Mouse (Mus musculus) liver, adult 2 months (tissue): ENCODE data around the gene Pusl1. TPM values are rescaled to one million over a fixed set of nuclear protein-coding genes. Genes with fewer than 3 reads are reported as not detected.

ENCODE experiments used
- DNase-seq: peaks from one replicate; pipeline ENCODE4 v3.0.0-alpha.2; 2011; ENCODE audit warnings: low read depth, low spot score; ENCODE audit errors: extremely low read depth
- H3K27ac ChIP-seq: fragments of 200-500 bp; replicated peaks from 2 replicates; pipeline ENCODE4 v1.5.1; 2012; ENCODE audit warnings: low read depth, mild to moderate bottlenecking, control low read depth, inconsistent platforms, low read length; ENCODE audit not compliant: insufficient read depth
- H3K27me3 ChIP-seq: fragments of 200-500 bp; 2 replicates; pipeline ENCODE4 v1.6.1; 2012; ENCODE audit warnings: mild to moderate bottlenecking, moderate library complexity, low read length, inconsistent platforms; ENCODE audit not compliant: control insufficient read depth, insufficient read depth
- H3K36me3 ChIP-seq: fragments of 200-500 bp; 2 replicates; pipeline ENCODE4 v1.6.1; 2012; ENCODE audit warnings: low read length, inconsistent platforms; ENCODE audit not compliant: control insufficient read depth, insufficient read depth
- H3K4me1 ChIP-seq: fragments of 200-500 bp; 2 replicates; pipeline ENCODE4 v1.6.1; 2011; ENCODE audit warnings: low read length; ENCODE audit not compliant: control insufficient read depth, insufficient read depth
- H3K4me3 ChIP-seq: fragments of 200-500 bp; 2 replicates; pipeline ENCODE4 v1.5.1; 2011; ENCODE audit warnings: low read depth, mild to moderate bottlenecking, control low read depth, low read length, moderate library complexity; ENCODE audit not compliant: insufficient read depth
- H3K79me2 ChIP-seq: fragments of 200-500 bp; 2 replicates; pipeline ENCODE4 v1.6.1; 2012; ENCODE audit warnings: inconsistent platforms, mild to moderate bottlenecking, low read length, moderate library complexity; ENCODE audit not compliant: control insufficient read depth, insufficient read depth
- H3K9ac ChIP-seq: fragments of 200-500 bp; 2 replicates; pipeline ENCODE4 v1.6.1; 2012; ENCODE audit warnings: low read depth, mild to moderate bottlenecking, control low read depth, inconsistent platforms, low read length
- CTCF ChIP-seq: fragments of 200-500 bp; IDR thresholded peaks from 2 replicates; pipeline ENCODE4 v1.5.1; 2011; ENCODE audit warnings: low read depth, low read length, control low read depth
- POLR2A ChIP-seq: fragments of 200-500 bp; IDR thresholded peaks from 2 replicates; pipeline ENCODE4 v1.6.1; 2011; ENCODE audit warnings: low read length, control low read depth; ENCODE audit not compliant: insufficient read depth; ENCODE audit errors: extremely low read depth
- WGBS: fragments of 180-500 bp; shearing (Covaris S2); methylation state at CpG from one replicate; pipeline ENCODE4 v1.1.7; 2018; 5-methylcytosine and 5-hydroxymethylcytosine counted together
- polyA plus RNA-seq: library from polyadenylated mRNA; depleted of rRNA; stranded (reverse); fragments of >200 nt; gene quantifications from 2 replicates; pipeline ENCODE4 v1.2.3, GENCODE M21; 2012
- total RNA-seq: library from RNA; depleted of rRNA; stranded (reverse); fragments of >200 nt; gene quantifications from 2 replicates; pipeline ENCODE4 v1.2.3, GENCODE M21; 2014

Pusl1 gene
- total and polyA plus RNA-seq, 2 experiments: 13.6 to 33.5 TPM

GRCm38 (mm10) chr4:155854991-155855390 is 36.6 kb downstream of the Pusl1 start:
- H3K4me3 ChIP-seq: no peak overlapping the region
- DNase-seq: no peak
- peaks cover 17% of the 10 kb centered on the region for H3K79me2 ChIP-seq
- peaks cover 7% of the 10 kb centered on the region; the same call in 1 of the 2 replicates for H3K36me3 ChIP-seq
- WGBS: 96% methylated on average over 12 of the region's 12 CpGs
- H3K9ac ChIP-seq: no peak overlapping the region
- TF ChIP-seq POLR2A (no peak), CTCF (no peak)
- H3K27ac ChIP-seq: no peak overlapping the region
- H3K4me1 ChIP-seq: peaks cover 7% of the 10 kb centered on the region
- no peaks in the 10 kb centered on the region for H3K27me3 ChIP-seq

- peaks cover 7% of the 10 kb centered on the region; the same call in 1 of the 2 replicates for H3K36me3 ChIP-seq
- peaks cover 21% of the 10 kb centered on the region for H3K4me1 ChIP-seq
- WGBS: 95% methylated on average over 9 of the region's 9 CpGs
- no peak overlapping the region for H3K9ac ChIP-seq
- TF ChIP-seq POLR2A: no peak
- no peak for TF ChIP-seq CTCF
- H3K27me3 ChIP-seq: no peaks in the 10 kb centered on the region
- H3K4me3 ChIP-seq: no peak overlapping the region
- H3K79me2 ChIP-seq: peaks cover 31% of the 10 kb centered on the region
- DNase-seq: no peak
- no peak overlapping the region for H3K27ac ChIP-seq
Measured at GRCm38 (mm10) chr4:155853421-155853820, 38.2 kb downstream of the Pusl1 start.

- no peak for TF ChIP-seq POLR2A
- no peak for TF ChIP-seq CTCF
- Histone ChIP-seq H3K4me1 (peaks cover 21% of the 10 kb centered on the region), H3K4me3 (no peak overlapping the region), H3K27me3 (no peaks in the 10 kb centered on the region), H3K36me3 (peaks cover 3% of the 10 kb centered on the region; the same call in 1 of the 2 replicates), H3K27ac (no peak overlapping the region), H3K79me2 (peaks cover 40% of the 10 kb centered on the region), H3K9ac (no peak overlapping the region)
- WGBS: 71% methylated on average over 2 of the region's 2 CpGs
- no peak for DNase-seq
Measured at GRCm38 (mm10) chr4:155851951-155852411, 39.6 kb downstream of the Pusl1 start.

DNA sequence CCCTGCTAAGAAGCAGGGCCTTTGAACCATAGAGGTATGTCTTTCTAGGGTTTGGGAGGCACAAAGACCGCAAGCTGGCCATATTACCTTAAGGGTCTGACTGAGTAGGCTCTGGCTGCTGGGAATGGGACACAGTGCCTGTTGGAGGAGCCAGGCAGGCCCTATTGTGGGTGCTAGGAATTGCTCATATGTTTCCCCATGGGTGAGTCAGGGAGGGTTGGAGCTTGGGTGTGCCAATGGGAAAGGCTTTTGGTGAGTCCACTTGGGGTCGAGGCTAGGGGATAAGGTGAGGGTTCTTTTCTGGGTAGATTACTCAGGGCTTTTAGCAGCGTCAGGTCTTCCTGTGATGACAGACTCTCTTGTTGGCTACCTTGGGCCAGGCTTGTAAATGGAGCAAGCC is 40.2 kb downstream of the Pusl1 start:
- no peak for DNase-seq
- whole genome bisulfite sequencing: 92% methylated on average over 3 of the region's 3 CpGs
- H3K4me1 ChIP-seq: peaks cover 25% of the 10 kb centered on the region
- H3K27ac ChIP-seq: no peak overlapping the region
- no peaks in the 10 kb centered on the region for H3K27me3 ChIP-seq
- H3K79me2 ChIP-seq: peaks cover 40% of the 10 kb centered on the region
- TF ChIP-seq POLR2A (no peak), CTCF (no peak)
- H3K4me3 ChIP-seq: no peak overlapping the region
- no peak overlapping the region for H3K9ac ChIP-seq
- peaks cover 3% of the 10 kb centered on the region; the same call in 1 of the 2 replicates for H3K36me3 ChIP-seq

DNA sequence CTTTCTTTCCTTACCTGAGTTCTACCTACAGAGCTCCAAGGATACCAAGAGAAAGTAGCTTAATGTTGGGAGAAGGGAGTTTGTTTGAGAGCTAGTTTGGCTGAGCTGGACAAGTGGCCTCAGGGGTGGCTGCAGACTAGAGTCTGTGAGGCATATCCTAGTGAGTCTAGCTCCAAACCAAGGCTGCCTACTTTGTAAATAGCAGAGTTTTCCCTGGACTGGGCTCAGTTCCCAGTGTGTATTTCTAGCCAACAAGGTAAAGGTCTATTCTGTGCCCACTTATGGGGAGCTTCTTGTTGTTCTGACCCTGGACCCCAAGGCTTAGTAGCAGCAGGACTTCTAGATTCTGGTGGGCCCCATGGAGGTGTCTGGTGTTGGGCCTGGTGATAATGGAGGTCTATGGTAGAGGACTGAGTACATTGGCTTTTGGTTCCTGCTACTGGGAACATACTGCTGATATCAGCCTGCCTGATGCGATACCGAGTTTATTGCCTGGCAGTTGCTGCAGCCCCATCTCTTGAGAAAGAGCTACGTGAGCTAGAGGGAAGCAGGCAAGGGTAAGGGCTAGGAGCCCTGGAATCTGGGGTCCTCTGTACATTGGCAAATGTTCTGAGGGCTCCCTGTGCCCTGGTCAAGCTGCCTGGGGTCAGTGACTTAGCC is 41.7 kb downstream of the Pusl1 start:
- 26% methylated on average over 3 of the region's 3 CpGs for WGBS
- peak overlapping the region; percentile 15; the same call in 1 of the 2 replicates for H3K27ac ChIP-seq
- no peak overlapping the region for H3K4me3 ChIP-seq
- H3K36me3 ChIP-seq: no peaks in the 10 kb centered on the region
- H3K4me1 ChIP-seq: peaks cover 25% of the 10 kb centered on the region
- DNase-seq: peak; percentile 64
- H3K79me2 ChIP-seq: peaks cover 40% of the 10 kb centered on the region
- TF ChIP-seq POLR2A: no peak
- TF ChIP-seq CTCF: no peak
- H3K9ac ChIP-seq: no peak overlapping the region
- H3K27me3 ChIP-seq: no peaks in the 10 kb centered on the region

- H3K4me1 ChIP-seq: peaks cover 25% of the 10 kb centered on the region
- no peak overlapping the region for H3K9ac ChIP-seq
- H3K79me2 ChIP-seq: peaks cover 40% of the 10 kb centered on the region
- DNase-seq: no peak
- TF ChIP-seq POLR2A: no peak
- TF ChIP-seq CTCF: no peak
- WGBS: 78% methylated on average over 2 of the region's 2 CpGs
- H3K27me3 ChIP-seq: no peaks in the 10 kb centered on the region
- no peak overlapping the region for H3K4me3 ChIP-seq
- H3K27ac ChIP-seq: no peak overlapping the region
- no peaks in the 10 kb centered on the region for H3K36me3 ChIP-seq
Measured at GRCm38 (mm10) chr4:155849391-155849790, 42.2 kb downstream of the Pusl1 start.
